Mouse (Mus musculus): Measurements from ENCODE around the gene Kansl2.

GRCm38 (mm10) chr15:98582996-98583395 is 48.9 kb upstream of the Kansl2 start:
- no peak for TF ChIP-seq POLR2A (IDR thresholded peaks at IDR 0.05; ENCODE audit: borderline replicate concordance, extremely low read depth, low read depth, low read length)
- TF ChIP-seq CTCF (IDR thresholded peaks at IDR 0.05; ENCODE audit: insufficient read depth, low read length) = no peak
